Mouse (Mus musculus): ENCODE data around the gene Pcp4l1. TPM values are rescaled to one million over a fixed set of nuclear protein-coding genes. Genes with fewer than 3 reads are reported as not detected.
"Not testable (repeated sequence)": the region's sequence is repeated elsewhere in the genome, so short reads cannot be mapped to it uniquely, and the experiment has no call there.

Gene Pcp4l1
- 10 to 100 TPM; 58.3 to 75.0 TPM for total RNA-seq (2021)
- long read RNA-seq, experiment 1, transcript Pcp4l1-201 (3 exons, 1,577 nt), result major isoform, 48 of 52 reads
- long read RNA-seq, experiment 1, partial matches to known transcripts, result 0 of 52 reads
- long read RNA-seq, experiment 1, other reads (novel, unspliced or antisense), result 4 of 52 reads
- long read RNA-seq, experiment 2, transcript Pcp4l1-201 (3 exons, 1,577 nt), result major isoform, 79 of 83 reads
- long read RNA-seq, experiment 2, partial matches to known transcripts, result 0 of 83 reads
- long read RNA-seq, experiment 2, other reads (novel, unspliced or antisense), result 4 of 83 reads

DNA sequence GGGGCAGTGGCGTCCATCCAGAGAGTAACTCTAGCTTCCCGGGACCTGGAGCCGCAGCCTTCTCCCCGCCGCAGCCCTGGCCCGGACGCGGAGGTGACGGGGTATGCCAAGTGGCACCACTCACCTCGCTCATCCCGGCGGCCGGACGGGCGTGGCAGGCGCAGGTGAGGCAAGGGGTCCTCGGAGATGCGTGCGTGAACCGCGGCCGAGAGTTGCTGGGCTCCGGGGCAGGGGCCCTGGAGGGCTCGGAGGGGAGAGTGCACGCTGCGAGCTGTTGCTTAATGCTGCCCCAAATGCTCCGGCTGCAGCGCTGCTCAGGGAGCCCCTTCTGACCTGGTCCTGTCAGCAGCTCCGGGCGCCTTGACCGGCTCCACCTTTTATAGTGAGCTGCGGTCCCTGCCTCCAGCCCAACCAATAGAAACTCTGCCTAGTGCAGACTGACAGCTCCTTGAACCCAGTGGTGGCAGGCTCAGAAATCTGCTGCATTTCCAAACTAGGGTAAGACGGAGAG is at the start of gene Pcp4l1:
Gene Pcp4l1, minus strand, starts transcription at position 382 of the 511 bp plus-strand sequence.
- H3K4me3 ChIP-seq, result peak within 1 kb of the TSS; percentile 90
- H3K27ac ChIP-seq, result peak within 1 kb of the TSS; percentile 84
- no peak for TF ChIP-seq CTCF (IDR thresholded peaks at IDR 0.05)
- intact Hi-C loops (cut with DNase I), result no loop called here
- peak; percentile 82 for DNase-seq

DNA sequence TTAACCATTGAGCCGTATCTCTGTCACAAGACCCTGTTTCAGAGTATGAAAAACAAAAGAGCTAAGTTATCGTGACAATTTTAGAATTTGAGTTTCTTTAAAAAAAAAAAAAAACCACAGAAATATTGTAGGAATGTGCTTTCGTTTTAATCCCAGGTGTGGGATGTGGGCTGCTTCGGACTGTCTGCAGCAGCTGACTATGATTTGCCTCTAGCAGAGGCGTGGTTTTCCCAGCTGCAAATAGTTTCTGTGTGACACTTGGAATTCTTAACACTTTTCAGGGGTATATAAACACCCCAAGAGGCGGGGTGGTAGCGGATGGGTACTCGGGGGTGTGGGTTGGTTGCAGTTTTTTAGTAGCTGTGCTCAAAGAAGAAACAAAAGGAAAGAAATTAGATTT is 49.3 kb upstream of the Pcp4l1 start:
- Histone ChIP-seq H3K4me3 (peak overlapping the region; percentile 89), H3K27ac (peak overlapping the region; percentile 97)
- peak; percentile 10 for DNase-seq
- intact Hi-C loops (cut with DNase I), result no loop called here
- no peak for TF ChIP-seq CTCF (IDR thresholded peaks at IDR 0.05)

GRCm38 (mm10) chr1:171241952-171242351 is 45.9 kb upstream of the Pcp4l1 start:
- peak; percentile 14 for DNase-seq
- H3K4me3 ChIP-seq; intact Hi-C loops (cut with DNase I): not testable (repeated sequence)
- H3K27ac ChIP-seq, result peak overlapping the region; percentile 89

- intact Hi-C loops (cut with DNase I), result no loop called here
- peak overlapping the region; percentile 61 for H3K4me3 ChIP-seq
- no peak for TF ChIP-seq CTCF (IDR thresholded peaks at IDR 0.05)
- no peak for DNase-seq
- H3K27ac ChIP-seq, result peak overlapping the region; percentile 89
Measured at GRCm38 (mm10) chr1:171240911-171241310, 44.8 kb upstream of the Pcp4l1 start.

DNA sequence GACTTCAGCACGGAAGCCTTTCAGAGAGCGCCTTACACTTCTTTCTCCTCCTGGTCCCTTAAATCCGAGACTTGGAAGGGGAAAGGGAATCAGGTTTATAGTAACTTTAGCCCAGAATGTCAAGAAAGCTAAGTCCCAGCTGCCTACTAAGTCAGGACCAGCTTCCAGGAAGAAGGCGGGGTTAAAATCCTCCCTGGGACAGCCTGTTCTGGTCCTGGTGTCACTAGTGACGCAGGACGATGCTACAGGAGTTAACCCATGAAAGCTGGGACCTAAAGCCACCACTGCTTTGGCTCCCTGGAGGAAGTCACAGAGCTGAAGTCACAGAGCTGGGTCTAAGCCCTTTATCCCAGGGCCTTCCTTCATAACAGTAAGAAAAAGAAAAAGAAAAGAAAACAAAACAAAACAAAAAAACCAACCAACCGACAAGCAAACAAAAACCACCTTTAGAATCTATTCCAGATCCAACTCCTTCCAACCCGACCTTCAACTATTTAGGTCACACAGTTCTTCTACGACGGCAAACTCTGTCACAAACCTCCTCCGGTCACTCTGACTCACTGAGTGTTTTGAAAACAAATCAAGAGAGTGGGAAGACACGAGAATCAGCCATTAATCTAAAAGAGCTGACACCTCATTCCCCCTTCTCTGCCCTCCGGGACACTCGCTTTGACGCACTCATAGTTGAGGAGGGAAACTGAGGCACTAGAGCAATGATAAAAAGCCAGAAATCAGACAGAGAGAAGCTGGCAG is 44.1 kb upstream of the Pcp4l1 start:
- peak; percentile 83 for DNase-seq
- Histone ChIP-seq H3K27ac (peak overlapping the region; percentile 89), H3K4me3 (peak overlapping the region; percentile 61)
- intact Hi-C loops (cut with DNase I), result loop anchor here (2.0 kb wide), 1 partner anchor 17 kb away; the partner anchor contains the start of gene Tomm40l
- no peak for TF ChIP-seq CTCF (IDR thresholded peaks at IDR 0.05)

DNA sequence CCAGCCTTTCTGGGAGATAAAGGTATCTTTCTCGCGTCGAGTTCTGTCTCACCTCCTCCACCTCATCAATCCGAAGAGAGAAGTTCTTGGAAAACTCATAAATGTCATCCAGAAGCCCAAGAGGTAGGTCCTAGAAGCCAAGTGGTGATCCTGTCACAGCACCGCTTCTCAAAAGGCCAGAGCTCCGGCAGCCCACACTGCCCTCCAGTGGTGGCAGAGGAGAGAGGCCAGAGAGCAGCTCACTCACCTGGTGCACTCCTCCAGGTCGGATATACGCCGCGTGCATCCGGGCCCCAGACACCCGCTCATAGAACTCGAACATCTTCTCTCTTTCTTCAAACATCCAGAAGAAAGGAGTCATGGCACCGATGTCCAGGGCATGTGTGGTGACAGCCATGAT is 42.4 kb upstream of the Pcp4l1 start:
- intact Hi-C loops (cut with DNase I), result loop anchor here (2.0 kb wide), 1 partner anchor 16 kb away; the partner anchor contains the start of gene Tomm40l
- TF ChIP-seq CTCF (IDR thresholded peaks at IDR 0.05), result peak; percentile 81

DNA sequence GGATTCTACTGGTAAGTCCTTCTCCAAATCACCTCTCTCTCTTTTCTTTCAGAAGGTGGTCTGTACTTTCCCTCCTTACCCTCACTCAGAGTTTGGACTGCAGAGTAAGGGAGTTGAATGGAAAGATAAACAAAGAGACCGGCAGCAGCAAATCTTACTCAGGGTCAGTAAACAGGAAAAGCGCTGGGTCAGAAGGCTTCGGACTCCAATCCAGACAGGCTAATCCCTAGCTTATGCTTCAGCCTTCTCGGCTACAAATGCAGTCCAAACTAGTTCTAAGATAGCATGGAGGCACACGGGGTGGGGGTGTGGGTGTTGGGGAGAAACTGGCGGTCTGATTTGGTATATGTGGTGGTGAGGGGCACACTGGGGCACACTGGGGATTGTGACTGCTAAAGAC is 41.4 kb upstream of the Pcp4l1 start:
- peak; percentile 8 for DNase-seq
- H3K27ac ChIP-seq, result peak overlapping the region; percentile 89
- intact Hi-C loops (cut with DNase I), result no loop called here
- TF ChIP-seq CTCF (IDR thresholded peaks at IDR 0.05), result no peak
- no peak overlapping the region for H3K4me3 ChIP-seq

More for the DNA sequence above, 42.4 kb upstream of the Pcp4l1 start:
- peak; percentile 81 for DNase-seq
- H3K27ac ChIP-seq, result peak overlapping the region; percentile 89
- peak overlapping the region; percentile 61 for H3K4me3 ChIP-seq

DNA sequence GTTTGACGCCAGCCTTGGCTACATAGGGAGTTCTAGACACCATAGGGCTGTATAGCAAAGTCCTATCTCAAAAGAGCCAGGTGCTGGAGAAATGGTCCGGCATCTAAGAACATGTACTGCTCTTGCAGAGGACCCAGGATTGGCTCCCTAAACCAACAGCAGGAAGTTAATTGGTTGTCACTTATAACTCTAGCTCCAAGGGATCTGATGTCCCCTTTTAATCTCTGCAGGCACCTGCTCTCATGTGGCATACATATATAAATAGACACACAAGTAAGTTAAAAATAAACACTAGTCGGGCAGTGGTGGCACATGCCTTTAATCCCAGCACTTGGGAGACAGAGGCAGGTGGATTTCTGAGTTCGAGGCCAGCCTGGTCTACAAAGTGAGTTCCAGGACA is 39.7 kb upstream of the Pcp4l1 start:
- DNase-seq, result peak; percentile 46
- H3K27ac ChIP-seq, result peak overlapping the region; percentile 89
- TF ChIP-seq CTCF (IDR thresholded peaks at IDR 0.05), result no peak
- intact Hi-C loops (cut with DNase I), result no loop called here
- peak overlapping the region; percentile 14 for H3K4me3 ChIP-seq

DNA sequence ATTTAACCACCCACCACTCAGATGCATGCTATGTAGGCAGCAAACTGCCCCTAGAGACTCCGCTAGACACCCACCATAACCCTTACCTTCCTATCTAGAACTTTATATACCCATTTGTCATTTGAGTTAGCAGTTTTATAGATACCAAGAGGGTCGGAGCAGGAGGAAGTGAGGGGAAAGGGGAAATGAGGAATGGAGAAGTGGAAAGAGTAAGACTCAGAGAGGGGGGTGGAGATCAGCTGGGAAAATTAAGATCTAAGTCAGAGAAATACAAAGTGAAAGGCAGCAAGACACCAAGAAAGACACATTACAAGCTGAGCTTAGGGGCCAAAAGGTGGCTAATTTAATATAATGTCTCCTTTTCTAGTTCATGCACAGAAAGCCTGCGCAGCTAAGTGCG is 38.5 kb upstream of the Pcp4l1 start:
- Histone ChIP-seq H3K27ac (peak overlapping the region; percentile 89), H3K4me3 (peak overlapping the region; percentile 58)
- no peak for TF ChIP-seq CTCF (IDR thresholded peaks at IDR 0.05)
- DNase-seq, result no peak
- intact Hi-C loops (cut with DNase I), result no loop called here

- Histone ChIP-seq H3K4me3 (peak within 1 kb of the TSS; percentile 58), H3K27ac (peak within 1 kb of the TSS; percentile 89)
- peak; percentile 53 for DNase-seq
- intact Hi-C loops (cut with DNase I), result no loop called here
- no peak for TF ChIP-seq CTCF (IDR thresholded peaks at IDR 0.05)
Measured at GRCm38 (mm10) chr1:171234126-171234525, 38.1 kb upstream of the Pcp4l1 start, which contains the start of gene Fcer1g. Gene Fcer1g (minus strand): TSS chr1:171234365.

- Histone ChIP-seq H3K27ac (peak overlapping the region; percentile 89), H3K4me3 (peak overlapping the region; percentile 58)
- intact Hi-C loops (cut with DNase I), result no loop called here
- DNase-seq, result no peak
- TF ChIP-seq CTCF (IDR thresholded peaks at IDR 0.05), result no peak
Measured at GRCm38 (mm10) chr1:171232800-171233730, 37.0 kb upstream of the Pcp4l1 start.

GRCm38 (mm10) chr1:171232348-171232747 is 36.3 kb upstream of the Pcp4l1 start:
- peak overlapping the region; percentile 89 for H3K27ac ChIP-seq

More at GRCm38 (mm10) chr1:171232348-171232747, 36.3 kb upstream of the Pcp4l1 start:
- TF ChIP-seq CTCF (IDR thresholded peaks at IDR 0.05), result no peak
- peak overlapping the region; percentile 35 for H3K4me3 ChIP-seq
- DNase-seq, result no peak
- intact Hi-C loops (cut with DNase I), result no loop called here

All from gastrocnemius, adult 2 months (tissue).